Mouse (Mus musculus) 416B (cell line): ENCODE results near the gene 9930111J21Rik2.
"Not testable (repeated sequence)": the region's sequence is repeated elsewhere in the genome, so short reads cannot be mapped to it uniquely, and the experiment has no call there.

Experiments
- DNase-seq: peaks from one replicate; pipeline ENCODE4 v3.0.0; 2011; ENCODE audit warnings: low read depth

Gene 9930111J21Rik2

GRCm38 (mm10) chr11:49051093-49051891 is at the start of gene 9930111J21Rik2:
TSS of gene 9930111J21Rik2 (minus strand) at chr11:49051242.
- DNase-seq: not testable (repeated sequence)

- DNase-seq: peak; percentile 86
These were observed 49.4 kb upstream of the 9930111J21Rik2 start for GRCm38 (mm10) chr11:49100409-49100808.

DNA sequence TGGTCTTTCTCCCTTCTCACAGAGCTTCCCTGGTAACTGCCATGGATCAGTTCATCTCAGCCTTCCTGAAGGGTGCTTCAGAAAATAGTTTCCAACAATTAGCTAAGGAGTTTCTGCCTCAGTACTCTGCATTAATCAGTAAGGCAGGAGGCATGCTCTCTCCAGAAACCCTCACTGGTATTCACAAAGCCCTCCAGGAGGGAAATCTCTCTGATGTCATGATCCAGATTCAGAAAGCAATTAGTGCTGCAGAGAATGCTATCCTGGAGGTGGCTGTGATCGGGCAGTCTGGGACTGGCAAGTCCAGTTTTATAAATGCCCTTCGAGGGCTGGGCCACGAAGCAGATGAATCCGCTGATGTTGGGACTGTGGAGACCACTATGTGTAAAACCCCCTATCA is 44.3 kb upstream of the 9930111J21Rik2 start:
- no peak for DNase-seq

GRCm38 (mm10) chr11:49093861-49094660 is 43.0 kb upstream of the 9930111J21Rik2 start:
- DNase-seq: no peak

- no peak for DNase-seq
These were observed 41.7 kb upstream of the 9930111J21Rik2 start for GRCm38 (mm10) chr11:49092786-49093185.

GRCm38 (mm10) chr11:49092053-49092586 is 41.1 kb upstream of the 9930111J21Rik2 start:
- DNase-seq: no peak

- DNase-seq: no peak
These were observed 40.1 kb upstream of the 9930111J21Rik2 start for GRCm38 (mm10) chr11:49091171-49091570.

DNA sequence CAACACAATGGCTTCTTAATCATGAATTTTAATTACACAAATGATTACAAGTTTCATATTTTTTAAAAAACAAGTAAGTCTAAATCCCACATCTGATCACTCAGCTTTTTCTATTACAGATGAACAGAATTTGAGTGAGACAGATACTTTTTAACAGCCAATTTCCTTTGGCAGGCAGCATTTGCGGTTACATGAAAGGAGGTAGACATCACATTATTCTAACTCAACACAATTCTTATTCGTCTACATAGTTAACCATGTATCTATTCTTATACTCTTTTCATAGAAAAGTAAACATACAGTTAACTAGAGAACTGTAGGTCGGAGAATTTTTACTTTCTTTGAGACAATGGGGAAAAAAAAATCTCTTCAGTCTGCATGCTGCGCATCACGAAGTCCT is 39.5 kb upstream of the 9930111J21Rik2 start:
- DNase-seq: no peak

DNA sequence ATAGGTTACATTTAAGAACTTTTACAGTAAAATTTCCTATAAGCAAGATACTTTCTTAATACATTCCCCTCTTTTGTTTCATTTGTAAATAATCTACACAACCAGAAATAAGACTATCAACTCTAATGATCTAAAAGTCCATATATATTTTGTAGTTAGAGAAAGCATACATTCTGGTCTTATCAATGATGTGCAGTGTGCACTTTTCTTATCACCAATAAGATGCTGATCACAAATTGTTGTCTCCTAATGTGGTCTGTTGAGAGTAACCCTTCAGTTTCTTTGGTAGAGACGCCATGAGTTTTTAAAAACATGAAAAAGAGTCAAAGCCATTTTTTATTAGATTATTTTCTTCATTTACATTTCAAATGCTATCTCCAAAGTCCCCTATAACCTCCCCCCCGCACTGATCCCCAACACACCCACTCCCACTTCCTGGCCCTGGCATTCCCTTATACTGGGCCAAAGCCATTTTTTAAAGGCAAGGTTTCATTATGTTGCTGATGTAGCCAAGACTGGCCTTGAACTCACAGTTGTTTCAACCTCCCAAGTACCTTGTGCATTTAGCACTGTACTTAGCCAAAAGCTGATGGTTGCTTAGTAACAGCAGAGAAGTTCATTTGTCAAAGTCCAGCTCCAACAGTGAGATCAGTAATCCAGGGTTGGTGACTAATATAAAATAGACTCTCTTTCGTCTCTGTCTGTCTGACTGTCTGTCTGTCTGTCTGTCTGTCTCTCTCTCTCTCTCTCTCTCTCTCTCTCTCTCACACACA is 38.9 kb upstream of the 9930111J21Rik2 start:
- DNase-seq: no peak

DNA sequence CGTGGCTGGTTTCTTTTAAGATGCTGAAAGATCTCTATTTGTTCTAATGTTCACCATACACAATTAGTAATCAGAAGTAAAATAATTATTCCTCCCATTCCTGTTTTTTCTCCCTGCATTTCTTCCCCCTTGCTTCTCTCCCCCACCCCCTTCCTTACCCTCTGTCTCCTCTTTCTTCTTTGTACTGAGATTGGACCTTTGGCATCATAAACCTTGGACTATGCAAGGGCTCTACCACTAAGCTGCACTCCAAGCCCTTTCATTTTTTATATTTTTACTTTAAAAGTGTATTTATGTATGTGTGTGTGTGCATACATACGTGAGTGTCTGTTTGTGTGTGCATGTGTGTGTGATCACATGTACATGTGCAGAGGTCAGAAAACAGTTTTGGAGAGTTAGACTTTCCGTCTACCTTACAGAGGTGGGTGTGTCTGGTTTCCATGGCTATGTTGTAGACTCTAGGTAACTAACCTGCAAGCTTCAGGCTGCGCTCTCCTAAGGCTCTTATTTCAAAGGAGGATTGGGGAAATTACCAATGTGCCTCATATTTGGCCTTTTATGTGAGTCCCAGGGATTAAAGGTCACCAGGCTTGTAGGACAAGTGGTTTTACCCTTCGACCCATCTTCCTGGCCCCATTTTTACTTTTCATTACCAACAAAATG is 38.1 kb upstream of the 9930111J21Rik2 start:
- DNase-seq: no peak

DNA sequence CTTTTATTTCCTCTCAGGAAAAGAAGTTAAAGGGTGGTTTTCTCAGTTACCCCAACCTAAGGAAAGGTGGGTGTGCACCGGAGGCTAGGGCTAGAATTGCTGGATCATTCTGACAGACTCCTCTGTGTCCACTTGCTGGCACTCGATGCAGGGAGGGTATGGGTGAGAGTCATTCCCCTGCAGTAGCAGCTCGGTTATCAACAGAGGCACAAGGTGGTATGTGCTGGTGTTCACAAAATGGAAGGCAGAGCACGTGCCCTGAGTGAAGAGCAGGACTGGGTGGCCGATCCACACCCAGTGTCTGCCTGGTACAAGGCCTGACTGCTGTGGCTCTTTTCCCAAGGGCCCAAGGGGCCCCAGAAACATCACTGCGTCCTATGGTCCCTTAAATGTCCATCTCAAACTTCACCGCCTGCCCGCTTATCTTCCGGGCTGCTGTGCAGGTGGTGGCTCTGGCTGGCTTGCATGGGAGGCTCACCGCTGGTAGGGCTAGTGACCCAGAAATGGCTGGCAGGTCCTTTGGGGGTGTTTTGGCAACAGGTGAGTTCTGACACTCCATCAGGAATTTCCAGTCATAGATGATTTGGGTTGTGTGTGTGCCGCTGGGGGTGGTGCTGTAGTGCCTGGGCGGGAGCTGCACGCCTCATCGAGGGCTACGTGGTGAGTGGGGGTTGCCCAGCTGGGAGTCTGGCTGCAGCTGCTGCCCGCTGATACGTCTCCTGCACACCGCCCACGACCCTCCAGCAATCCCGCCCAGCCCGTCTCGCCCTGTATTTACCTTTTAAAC is 37.0 kb upstream of the 9930111J21Rik2 start:
- peak; percentile 58 for DNase-seq

DNA sequence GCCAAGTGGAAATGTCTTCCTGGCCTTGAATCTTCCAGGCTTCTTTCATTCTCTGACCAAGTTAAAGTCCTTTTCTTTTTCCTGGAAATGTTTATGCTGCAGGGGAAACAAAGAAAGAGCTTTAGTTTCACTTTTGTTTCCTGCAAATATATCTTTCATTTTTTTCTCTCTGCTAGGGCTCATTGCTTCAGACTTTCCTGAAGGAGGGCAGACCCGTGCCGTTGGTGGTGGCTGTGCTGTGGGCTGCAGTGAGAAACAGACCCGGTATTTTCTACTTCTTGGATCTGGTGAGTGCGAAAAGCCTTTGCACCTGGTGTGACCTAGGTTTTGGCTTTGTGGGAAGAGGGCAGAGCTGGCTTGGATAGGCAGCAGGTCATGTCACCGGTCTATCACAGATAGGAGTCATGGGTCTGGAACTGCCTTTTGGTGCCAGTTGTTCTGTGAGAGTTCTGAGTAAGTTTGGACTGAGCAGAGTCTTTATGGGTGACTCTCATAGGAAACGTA is 35.9 kb upstream of the 9930111J21Rik2 start:
- no peak for DNase-seq

GRCm38 (mm10) chr11:49084875-49085274 is 33.8 kb upstream of the 9930111J21Rik2 start:
- peak; percentile 77 for DNase-seq

- DNase-seq: no peak
These were observed 33.3 kb upstream of the 9930111J21Rik2 start for GRCm38 (mm10) chr11:49084385-49084784.

DNA sequence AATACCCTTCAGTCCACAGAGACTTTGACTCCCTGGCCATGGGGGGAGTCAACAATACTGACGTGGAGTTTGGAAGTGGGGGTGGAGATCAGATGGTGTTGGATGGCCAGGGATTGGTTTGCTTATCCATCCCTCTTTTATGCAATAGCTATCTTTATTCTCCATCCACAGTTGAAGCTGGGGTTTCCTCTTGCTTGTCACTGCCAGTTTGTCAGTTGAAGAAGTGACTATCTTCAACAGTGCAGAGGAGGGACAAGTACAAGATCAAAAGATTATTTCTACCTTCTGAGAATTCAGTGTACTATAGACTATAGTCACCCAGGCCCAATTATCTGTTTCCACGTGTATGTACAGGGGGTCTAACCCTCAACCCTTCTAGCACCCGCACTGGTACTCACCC is 32.8 kb upstream of the 9930111J21Rik2 start:
- DNase-seq: peak; percentile 77

DNA sequence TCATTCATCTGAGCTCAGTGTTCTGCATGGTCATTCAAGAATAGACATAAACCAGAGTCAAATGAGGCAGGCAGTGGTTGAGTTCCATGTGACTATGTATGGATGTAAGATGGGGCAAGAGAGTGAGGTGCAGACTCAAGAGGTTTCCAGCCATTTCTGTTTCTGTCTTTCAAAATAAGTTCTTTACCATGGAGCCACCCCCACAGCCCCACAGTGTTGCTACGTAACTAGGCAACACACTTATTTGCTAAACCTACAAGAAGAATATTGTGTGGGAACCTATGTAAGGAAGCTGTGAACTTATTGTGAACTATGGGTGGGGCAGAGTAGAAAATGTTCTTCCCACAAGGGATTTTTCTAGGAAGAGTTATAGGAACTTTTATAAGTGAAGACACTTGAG is 32.1 kb upstream of the 9930111J21Rik2 start:
- no peak for DNase-seq

DNA sequence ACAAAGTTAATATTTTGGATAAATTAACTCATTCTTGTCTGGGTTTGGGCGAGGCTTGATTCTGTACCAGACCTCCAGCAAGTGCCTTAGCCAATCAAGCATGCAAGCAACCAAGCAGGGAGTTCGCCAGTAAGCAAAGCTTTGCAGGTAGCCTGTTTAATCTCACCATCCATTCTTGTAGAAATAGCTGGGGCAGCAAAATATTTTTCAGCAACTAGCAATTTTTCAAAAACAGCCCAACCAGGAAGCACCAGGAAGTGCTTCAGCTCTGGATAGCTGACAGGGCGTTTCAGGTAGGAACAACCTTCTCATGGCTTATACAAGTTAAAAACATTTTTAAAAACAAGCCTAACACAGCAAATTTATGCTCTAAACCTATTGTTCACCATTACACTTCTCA is 30.8 kb upstream of the 9930111J21Rik2 start:
- DNase-seq: no peak

GRCm38 (mm10) chr11:49081356-49081755 is 30.3 kb upstream of the 9930111J21Rik2 start:
- DNase-seq: no peak

DNA sequence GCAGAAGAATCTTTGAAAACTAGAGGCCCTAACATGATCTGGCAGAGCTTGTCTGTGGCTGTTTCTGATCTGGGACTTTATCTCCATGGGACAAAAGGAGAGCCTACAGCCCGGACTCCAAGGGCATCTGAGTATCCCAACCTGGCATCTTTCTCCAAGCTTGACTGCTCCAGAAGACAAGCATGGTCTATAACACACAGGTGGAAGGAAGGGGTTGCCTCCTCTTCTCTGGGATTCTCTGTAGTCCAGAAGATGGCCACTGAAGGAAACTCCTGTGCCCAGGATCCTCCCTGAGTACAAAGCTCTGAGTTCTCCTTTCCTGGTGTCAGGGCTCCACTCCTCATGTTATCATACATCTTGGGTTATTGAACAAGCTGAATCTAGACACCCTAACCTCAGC is 29.6 kb upstream of the 9930111J21Rik2 start:
- DNase-seq: no peak

DNA sequence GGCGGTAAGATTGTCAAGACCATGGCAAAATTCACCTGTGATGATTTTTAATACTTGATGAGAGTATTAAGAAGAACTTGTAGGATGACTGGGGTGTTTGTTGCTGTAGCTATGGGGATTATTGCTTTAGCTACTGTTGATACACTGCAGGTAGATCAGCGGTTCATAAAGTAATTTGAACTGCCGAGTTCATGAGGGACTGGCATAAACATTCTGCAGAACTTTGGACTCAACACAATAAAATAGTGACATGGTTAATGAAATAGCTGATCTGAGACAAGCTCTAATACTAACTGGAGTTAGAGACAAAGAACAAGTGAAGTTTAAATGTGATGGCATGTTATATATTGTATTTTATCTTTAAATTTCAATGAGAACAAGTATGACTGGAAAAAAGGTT is 27.7 kb upstream of the 9930111J21Rik2 start:
- no peak for DNase-seq

DNA sequence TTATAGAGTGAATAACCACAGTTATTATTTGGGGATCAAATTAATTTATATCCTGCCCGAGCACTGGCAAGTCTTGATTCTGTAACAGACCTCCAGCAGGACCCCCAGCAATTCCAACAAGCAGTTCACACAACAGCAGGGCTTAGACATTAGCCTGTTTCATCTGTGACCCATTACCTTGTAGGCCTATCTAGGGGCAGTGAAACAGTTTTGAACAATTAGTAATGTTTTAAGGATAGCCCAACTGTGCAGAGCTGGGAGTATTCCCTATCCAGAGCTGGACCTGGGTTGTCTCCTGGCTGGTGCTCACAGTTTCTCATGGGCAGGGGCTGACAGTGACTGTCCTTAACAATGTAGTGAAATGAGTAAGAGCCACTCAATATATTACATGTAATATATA is 26.0 kb upstream of the 9930111J21Rik2 start:
- no peak for DNase-seq
